Mouse (Mus musculus) lung, postnatal 0 days (tissue): ENCODE measurements at regions not wholly inside any gene's neighbourhood (a gene's known extent, or its start where the extent isn't known, plus 50 kb on each side); places are given as distances from the start of the nearest gene placed in this dataset.

Experiments
- ATAC-seq: fragments of 200-750 bp; cut with Nextera tagmentation; 2 replicates; pipeline ENCODE4 v1.8.0; 2017; ENCODE audit warnings: moderate library complexity
- DNase-seq: peaks from one replicate; pipeline ENCODE4 v3.0.0-alpha.2; 2016; ENCODE audit warnings: low spot score
- H3K27ac ChIP-seq: fragments of 300-500 bp; sonication (generic); 2 replicates; pipeline ENCODE4 v1.5.1; 2014; ENCODE audit warnings: antibody characterized with exemption, mild to moderate bottlenecking, low read length, mixed read lengths
- H3K27me3 ChIP-seq: fragments of 300-500 bp; sonication (generic); replicated peaks from 2 replicates; pipeline ENCODE4 v1.6.1; 2014; ENCODE audit warnings: low read length, mixed read lengths; ENCODE audit not compliant: insufficient read depth
- H3K36me3 ChIP-seq: fragments of 300-500 bp; sonication (generic); 2 replicates; pipeline ENCODE4 v1.6.1; 2014; ENCODE audit warnings: low read length, mixed read lengths; ENCODE audit not compliant: insufficient read depth
- H3K4me1 ChIP-seq: fragments of 300-500 bp; sonication (generic); 2 replicates; pipeline ENCODE4 v1.6.1; 2014; ENCODE audit warnings: antibody characterized with exemption, low read depth, low read length, mixed read lengths; ENCODE audit not compliant: insufficient read depth
- H3K4me2 ChIP-seq: fragments of 300-500 bp; sonication (generic); replicated peaks from 2 replicates; pipeline ENCODE4 v1.6.1; 2014; ENCODE audit warnings: low read depth, mild to moderate bottlenecking, low read length, moderate library complexity, mixed read lengths
- H3K4me3 ChIP-seq: fragments of 300-500 bp; sonication (generic); 2 replicates; pipeline ENCODE4 v1.5.1; 2014; ENCODE audit warnings: low read depth, low read length
- H3K9ac ChIP-seq: fragments of 300-500 bp; sonication (generic); replicated peaks from 2 replicates; pipeline ENCODE4 v1.6.1; 2014; ENCODE audit warnings: low read depth, mild to moderate bottlenecking
- H3K9me3 ChIP-seq: fragments of 300-500 bp; sonication (generic); 2 replicates; pipeline ENCODE4 v1.6.1; 2016; ENCODE audit warnings: low read length, mixed read lengths
- CTCF ChIP-seq: IDR thresholded peaks from 2 replicates; pipeline ENCODE4 v1.5.1; 2016; ENCODE audit warnings: antibody characterized with exemption, mild to moderate bottlenecking
- EP300 ChIP-seq: IDR thresholded peaks from 2 replicates; pipeline ENCODE4 v1.6.1; 2016; ENCODE audit warnings: antibody characterized with exemption, mild to moderate bottlenecking, control low read depth
- WGBS: fragments of 180-500 bp; shearing (Covaris S2); extraction: QIAGEN DNeasy Blood & Tissue Kit; methylation state at CpG from one replicate; pipeline ENCODE4 v1.1.7; 2014; 5-methylcytosine and 5-hydroxymethylcytosine counted together

GRCm38 (mm10) chr15:62421073-62421851 lies 1423.7 kb downstream of the Gsdmc2 start:
- Histone ChIP-seq H3K9me3 (no peaks in the 10 kb centered on the region), H3K36me3 (no peaks in the 10 kb centered on the region), H3K4me2 (no peak overlapping the region), H3K4me1 (no peaks in the 10 kb centered on the region), H3K27me3 (no peaks in the 10 kb centered on the region), H3K9ac (no peak overlapping the region), H3K4me3 (no peak overlapping the region), H3K27ac (no peak overlapping the region)
- DNase-seq, result no peak
- no peak for TF ChIP-seq EP300
- TF ChIP-seq CTCF, result no peak
- no peak for ATAC-seq
- WGBS, result 91% methylated on average over 7 of the region's 7 CpGs

DNA sequence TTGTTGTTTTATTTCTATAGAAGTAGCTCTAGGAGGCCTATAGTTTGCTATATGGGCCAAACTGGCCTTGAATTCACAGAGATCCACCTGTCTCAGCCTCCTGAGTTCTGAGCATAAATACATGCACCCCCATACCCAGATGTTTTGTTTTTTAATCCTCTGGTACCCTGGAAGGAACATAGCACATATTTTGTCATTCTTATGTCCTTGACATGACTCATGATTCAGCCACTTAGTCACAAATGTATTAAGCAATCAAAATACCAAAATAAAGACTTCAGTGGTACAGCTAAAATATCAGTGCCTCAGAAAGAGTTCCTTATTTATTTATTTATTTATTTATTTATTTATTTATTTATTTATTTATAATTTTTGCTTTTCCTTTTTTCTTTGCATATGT lies 1428.3 kb downstream of the Gsdmc2 start:
- Histone ChIP-seq H3K9ac (no peak overlapping the region), H3K4me1 (no peaks in the 10 kb centered on the region), H3K4me2 (no peak overlapping the region), H3K36me3 (no peaks in the 10 kb centered on the region), H3K27ac (no peak overlapping the region), H3K27me3 (no peaks in the 10 kb centered on the region), H3K9me3 (no peaks in the 10 kb centered on the region), H3K4me3 (no peak overlapping the region)
- DNase-seq (peak; percentile 32), ATAC-seq (no peak)
- TF ChIP-seq EP300, result no peak
- TF ChIP-seq CTCF, result no peak

GRCm38 (mm10) chr15:62413694-62414093 lies 1431.3 kb downstream of the Gsdmc2 start:
- Histone ChIP-seq H3K27ac (no peak overlapping the region), H3K27me3 (no peaks in the 10 kb centered on the region), H3K4me3 (no peak overlapping the region), H3K9ac (no peak overlapping the region), H3K4me2 (no peak overlapping the region), H3K36me3 (no peaks in the 10 kb centered on the region), H3K4me1 (no peaks in the 10 kb centered on the region), H3K9me3 (no peaks in the 10 kb centered on the region)
- TF ChIP-seq CTCF (peak; percentile 12; the same call in 1 of the 2 replicates), EP300 (no peak)
- 96% methylated on average over 2 of the region's 2 CpGs for WGBS
- DNase-seq, result no peak
- no peak for ATAC-seq

DNA sequence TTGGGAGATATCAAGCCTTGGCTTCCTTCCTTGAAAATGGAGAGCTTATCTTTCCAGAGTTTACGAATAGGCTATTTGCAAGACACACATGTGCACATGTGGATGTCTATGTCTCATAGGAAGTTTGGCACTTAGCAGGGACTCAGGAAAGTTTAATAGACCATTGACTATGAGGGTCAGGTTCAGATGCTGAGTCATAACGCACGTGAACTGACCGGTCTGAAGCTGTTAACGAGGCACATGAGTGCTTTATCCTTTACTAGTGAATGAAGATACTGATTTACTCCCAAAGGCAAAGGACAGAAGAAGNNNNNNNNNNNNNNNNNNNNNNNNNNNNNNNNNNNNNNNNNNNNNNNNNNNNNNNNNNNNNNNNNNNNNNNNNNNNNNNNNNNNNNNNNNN lies 1442.8 kb downstream of the Gsdmc2 start:
- no peak overlapping the region for H3K4me3 ChIP-seq
- no peaks in the 10 kb centered on the region for H3K9me3 ChIP-seq
- TF ChIP-seq EP300 (no peak), CTCF (no peak)
- H3K27ac ChIP-seq, result no peak overlapping the region
- DNase-seq (no peak), ATAC-seq (no peak)
- no peak overlapping the region for H3K9ac ChIP-seq
- H3K27me3 ChIP-seq, result no peaks in the 10 kb centered on the region
- 72% methylated on average over 5 of the region's 5 CpGs for WGBS
- H3K36me3 ChIP-seq, result no peaks in the 10 kb centered on the region
- no peaks in the 10 kb centered on the region; the same call in 1 of the 2 replicates for H3K4me1 ChIP-seq
- H3K4me2 ChIP-seq, result no peak overlapping the region

GRCm38 (mm10) chr15:62400984-62401609 lies 1443.9 kb downstream of the Gsdmc2 start:
- no peaks in the 10 kb centered on the region for H3K27me3 ChIP-seq
- no peak overlapping the region for H3K27ac ChIP-seq
- no peaks in the 10 kb centered on the region; the same call in 1 of the 2 replicates for H3K4me1 ChIP-seq
- H3K9ac ChIP-seq, result no peak overlapping the region
- TF ChIP-seq CTCF, result no peak
- TF ChIP-seq EP300, result peak; percentile 12; the same call in 1 of the 2 replicates
- no peak overlapping the region for H3K4me3 ChIP-seq
- H3K9me3 ChIP-seq, result no peaks in the 10 kb centered on the region
- peak; percentile 42 for DNase-seq
- H3K36me3 ChIP-seq, result no peaks in the 10 kb centered on the region
- WGBS, result 37% methylated on average over 4 of the region's 4 CpGs
- H3K4me2 ChIP-seq, result no peak overlapping the region
- ATAC-seq, result peak; percentile 47

DNA sequence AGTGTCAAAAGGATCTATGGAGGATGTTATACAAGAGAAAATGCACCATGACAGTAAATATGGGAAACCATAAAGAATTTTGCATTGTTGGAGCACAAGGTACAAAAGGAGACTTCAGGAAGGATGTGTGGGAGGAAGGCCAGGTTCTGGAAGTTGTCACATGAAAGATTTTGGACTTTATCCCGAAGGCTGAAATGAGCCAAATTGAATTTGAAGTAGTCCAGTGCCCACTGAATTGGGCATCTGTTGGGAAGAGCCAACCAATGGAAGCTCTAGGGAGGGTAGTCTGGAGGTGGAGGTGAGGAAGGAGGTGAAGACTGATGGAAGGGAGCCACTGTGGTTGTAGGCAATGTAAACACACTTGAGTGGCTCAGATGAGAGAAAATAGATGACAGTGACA lies 1445.6 kb downstream of the Gsdmc2 start:
- H3K27me3 ChIP-seq, result no peaks in the 10 kb centered on the region
- H3K9me3 ChIP-seq, result no peaks in the 10 kb centered on the region
- ATAC-seq (no peak), DNase-seq (no peak)
- H3K36me3 ChIP-seq, result no peaks in the 10 kb centered on the region
- TF ChIP-seq CTCF (no peak), EP300 (no peak)
- no peak overlapping the region for H3K27ac ChIP-seq
- H3K4me3 ChIP-seq, result no peak overlapping the region
- no peak overlapping the region for H3K4me2 ChIP-seq
- H3K9ac ChIP-seq, result no peak overlapping the region
- H3K4me1 ChIP-seq, result no peaks in the 10 kb centered on the region; the same call in 1 of the 2 replicates
- 70% methylated on average over 1 of the region's 1 CpGs for WGBS
